Mouse (Mus musculus): ENCODE measurements around the gene Tmem59.

Tmem59 gene

DNA sequence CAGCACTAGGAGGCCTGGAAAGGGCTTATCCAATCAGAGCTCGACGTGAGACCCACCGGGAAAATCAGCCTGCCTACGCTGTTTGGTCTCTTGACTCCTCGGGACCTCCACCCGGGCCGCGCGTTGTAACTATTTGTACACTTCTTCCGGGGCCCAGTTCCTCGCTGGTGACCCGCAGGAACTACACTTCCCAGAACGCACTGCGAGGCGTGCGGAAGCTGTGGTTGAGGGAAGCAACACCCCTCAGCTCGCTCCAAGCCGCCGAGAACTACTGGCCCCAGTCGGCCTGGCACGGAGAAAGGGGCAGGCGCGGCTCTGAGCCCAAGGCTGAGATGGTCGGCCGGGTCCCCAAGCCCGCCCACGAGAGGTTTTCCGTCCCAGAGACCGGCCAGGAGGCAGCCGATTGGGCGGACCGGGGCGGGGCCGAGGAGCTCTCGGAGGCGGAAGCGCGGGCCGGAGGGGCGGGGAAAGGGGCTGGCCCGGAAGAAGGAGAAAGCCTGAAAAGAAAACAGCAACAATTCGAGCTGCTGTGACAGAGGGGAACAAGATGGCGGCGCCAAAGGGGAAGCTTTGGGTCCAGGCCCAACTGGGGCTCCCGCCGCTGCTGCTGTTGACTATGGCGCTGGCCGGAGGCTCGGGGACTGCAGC lies at the start of gene Tmem59:
TSS of gene Tmem59 (plus strand) at position 218 of the 648 bp plus-strand sequence.
- peak; percentile 93 to 97 for DNase-seq

DNA sequence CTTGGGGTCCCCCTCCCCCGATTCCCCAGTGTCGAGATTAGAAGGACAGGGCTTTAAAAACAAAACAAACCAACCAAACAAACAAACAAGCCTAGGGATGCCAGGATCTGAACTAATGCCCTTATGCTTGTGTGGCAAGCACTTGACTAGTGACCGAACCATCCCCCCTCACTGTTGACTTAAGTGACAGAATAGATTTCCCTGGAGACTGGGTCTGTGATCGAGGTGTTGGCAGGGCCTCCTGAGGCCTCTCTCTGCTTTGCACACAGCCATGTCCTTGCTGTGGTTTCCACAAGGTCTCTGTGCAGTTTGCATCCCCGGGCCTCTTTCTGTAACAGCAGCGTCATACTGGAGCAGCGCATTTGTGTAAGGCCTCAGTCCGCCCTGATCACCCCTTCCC lies 48.8 kb upstream of the Tmem59 start:
- DNase-seq, result no peak

DNA sequence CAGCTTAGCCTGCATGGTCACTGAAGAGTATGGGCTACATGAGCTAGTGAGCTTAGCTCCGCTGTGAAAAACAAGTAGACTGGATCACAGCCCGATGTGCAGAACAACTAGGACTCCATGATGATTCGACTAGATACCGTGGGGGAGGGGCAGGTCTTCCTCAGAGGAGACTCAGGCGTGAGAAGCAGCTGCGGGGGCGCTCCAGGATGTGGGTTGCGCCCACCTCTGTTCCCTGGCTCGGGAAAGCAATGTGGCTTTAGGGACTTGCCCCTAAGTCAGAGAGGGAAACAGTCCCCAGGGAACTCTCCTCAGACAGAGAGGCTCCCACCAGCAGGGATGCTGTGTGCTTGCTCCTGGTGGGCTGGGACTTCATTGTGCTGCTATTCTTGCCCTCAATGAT lies 47.7 kb upstream of the Tmem59 start:
- DNase-seq, result no peak

DNA sequence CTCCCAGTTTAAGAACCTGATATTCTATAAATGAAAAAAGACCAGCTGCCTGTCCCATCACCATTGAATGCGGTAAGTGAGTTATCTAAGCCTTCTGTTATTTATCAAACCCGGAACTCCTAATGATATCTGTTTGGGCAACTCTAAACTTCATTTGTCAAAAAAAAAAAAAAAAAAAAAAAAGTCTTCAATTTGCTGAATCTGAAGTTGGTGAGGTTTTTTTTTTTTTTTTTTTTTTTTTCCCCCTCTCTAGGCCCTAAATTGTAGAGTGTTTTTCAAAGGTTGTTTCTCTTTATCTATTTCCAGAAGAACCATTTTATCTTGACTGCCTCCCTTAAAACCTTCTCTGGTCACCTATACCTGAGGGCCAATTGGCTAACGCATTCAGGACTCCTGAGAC lies 43.3 kb upstream of the Tmem59 start:
- DNase-seq, result no peak

DNA sequence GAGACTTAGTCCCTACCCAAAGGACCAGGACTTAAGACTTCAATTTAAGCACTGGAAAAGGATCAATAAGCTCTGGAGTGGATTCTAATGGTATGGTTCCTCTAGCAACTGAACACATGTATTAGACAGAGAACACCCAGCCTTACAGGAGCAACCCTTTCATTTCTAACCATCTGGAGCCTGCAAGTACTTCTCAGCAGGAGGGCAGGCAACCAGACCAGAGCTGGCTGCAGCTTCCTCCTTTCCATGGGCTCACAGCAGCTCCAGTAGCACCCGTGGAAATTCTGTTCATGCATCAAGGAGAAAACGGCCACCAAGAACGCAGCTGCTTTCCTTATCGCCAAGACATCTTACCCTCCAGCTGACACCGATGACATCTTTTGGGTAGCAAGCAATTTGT lies 42.5 kb upstream of the Tmem59 start:
- DNase-seq, result peak; percentile 11 to 15

DNA sequence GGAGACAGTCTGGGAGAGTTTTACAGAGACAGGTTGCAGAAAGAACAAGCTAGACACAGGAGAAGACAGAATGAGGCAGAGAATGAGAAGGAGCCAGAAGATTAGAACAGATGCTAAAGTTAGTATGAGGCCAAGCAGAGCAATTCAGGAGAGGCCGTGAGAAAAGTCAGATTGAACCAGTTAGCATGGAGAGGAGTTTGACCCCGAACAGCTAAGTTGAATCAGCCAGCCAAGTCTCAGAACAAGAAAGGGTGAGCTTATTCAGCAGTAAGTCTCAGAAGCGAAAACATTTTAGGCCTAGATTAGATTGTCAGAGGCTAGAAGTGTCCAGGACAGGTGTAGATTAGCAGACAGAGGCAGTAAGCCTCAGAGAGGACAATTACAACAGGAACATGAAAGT lies 41.7 kb upstream of the Tmem59 start:
- DNase-seq, result no peak

DNA sequence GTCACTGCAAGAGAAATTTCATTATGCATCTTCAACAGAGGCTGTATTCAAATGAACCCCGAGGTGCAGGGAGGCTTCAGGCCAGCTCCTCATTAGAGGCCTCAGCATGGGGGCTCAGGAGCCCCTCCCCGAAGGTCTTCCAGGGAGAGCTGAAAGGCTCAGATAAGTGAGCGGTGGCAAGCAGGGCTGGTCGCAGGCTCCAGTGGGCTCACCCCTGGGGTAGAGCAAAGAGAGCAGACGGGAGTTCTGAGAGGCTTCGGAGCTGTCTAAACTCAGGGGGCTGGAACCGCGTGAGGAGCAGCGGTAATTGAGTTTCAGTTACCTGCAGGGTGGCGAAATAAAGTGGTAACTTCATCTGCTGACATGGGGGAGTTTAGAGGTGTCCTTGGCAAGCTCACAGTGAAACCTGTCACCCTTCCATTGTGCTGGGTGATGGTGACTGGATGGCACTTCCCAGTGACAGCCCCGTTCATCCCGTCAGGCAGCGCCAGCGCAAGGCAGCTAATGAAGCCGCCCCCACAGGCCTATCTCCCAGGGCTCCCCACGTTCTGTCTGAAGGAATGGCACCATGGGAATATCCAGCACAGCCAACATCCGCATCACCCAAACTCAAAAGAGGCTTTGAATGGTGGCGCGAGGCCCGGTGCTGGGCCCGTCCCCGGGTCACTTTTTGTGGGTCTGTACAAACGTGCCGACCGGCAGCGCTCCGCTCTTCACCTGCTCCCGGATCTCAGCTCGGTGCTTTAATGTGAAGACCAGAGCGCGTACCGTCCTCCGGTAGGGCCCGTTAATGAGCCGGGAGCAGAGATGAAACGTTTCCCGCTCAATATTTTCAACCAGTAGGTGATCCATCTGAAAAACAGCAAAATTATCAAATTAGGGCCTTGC lies 39.0 kb upstream of the Tmem59 start:
- DNase-seq, result no peak

DNA sequence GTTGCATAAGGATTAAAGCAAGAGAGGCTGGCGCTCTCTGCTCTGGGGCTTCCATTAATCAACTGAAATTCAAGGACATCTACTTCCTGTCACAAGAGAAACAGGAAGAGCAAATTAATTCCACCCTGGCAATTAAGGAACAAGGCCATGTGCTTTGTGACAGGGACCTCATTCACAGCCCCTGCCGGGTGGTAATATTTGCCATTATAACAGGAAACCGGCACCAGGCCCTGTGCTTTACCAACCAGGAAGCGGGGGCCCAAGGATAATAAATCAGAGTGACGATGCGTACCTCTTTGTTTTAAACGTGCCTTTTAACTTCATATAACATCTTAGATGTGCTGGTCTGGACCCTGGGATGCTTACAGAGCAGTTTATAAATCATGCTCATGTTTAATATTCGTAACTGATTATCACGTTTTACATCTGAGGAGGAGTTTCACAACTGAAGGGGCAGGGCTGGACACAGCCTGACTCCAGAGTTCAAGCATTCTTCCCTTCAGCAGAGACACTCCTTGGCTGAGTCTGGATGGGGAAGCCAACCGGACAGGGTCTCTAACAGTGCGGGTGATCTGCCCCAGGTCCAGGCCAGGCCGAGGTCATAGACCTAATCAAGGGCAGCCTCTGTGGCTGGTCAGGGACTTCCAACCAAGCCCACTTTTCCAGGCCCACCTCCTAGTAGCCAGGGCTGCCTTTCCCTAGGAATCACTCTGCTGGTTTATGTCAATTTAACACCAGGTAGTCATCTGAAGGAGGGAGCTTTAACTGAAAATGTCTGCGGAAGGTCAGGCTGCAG lies 38.2 kb upstream of the Tmem59 start:
- DNase-seq, result no peak

DNA sequence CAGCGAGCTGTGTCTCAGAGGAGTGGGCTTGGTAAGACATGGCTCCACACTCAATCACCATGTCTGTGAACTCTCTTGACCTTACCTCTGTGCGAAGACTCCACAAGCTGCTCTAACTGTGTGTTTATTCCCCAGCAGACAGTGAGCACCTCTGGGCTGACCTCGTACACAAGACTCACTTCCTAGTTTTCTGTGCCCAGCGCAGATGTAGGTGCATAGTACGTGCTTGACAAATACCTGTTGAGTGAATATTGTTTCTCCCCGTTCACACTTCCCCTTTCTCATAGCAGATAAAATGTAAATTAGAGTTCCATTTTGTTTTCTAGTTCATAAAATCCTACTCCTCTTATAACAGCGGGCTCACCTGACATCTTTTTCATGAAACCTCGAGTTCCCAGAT lies 34.7 kb upstream of the Tmem59 start:
- DNase-seq, result no peak

DNA sequence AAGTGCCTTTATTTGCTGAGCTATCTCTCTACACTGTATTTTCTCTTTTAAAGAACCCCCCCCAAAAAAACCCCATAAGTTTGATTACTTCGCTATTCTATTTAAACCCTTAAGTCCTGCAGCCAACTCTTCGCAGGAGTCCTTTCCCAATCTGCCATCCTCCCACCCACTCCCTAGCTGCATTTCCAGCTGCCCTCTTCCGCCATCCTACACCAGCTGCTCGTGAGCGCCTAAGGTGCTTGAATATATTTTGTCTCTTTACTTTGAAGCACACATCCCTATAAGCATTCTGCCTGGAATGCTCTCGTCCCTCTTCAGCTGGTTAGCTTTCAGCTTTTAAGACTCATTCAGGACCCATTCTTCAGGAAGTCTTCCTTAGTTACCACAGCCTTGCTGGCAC lies 27.2 kb upstream of the Tmem59 start:
- no peak for DNase-seq

DNA sequence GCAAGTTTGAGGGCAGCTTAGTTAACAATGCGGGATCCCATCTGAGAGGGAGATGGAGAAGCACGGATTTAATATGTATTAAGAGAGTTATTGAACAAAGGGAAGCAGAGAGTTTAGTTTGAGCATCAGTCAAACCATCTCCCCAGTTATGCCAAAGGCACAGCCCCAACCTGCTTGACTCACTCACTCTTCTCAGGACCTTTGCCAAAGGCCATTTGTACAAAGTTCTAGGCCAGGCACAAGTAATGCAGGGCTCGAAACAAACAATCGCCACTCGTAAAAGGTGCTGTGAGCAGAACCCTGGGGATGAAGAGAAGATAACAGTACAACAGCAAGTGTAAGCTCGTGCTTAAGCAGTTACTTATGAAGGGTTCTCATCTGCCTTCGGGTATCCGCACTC lies 25.6 kb upstream of the Tmem59 start:
- no peak for DNase-seq

DNA sequence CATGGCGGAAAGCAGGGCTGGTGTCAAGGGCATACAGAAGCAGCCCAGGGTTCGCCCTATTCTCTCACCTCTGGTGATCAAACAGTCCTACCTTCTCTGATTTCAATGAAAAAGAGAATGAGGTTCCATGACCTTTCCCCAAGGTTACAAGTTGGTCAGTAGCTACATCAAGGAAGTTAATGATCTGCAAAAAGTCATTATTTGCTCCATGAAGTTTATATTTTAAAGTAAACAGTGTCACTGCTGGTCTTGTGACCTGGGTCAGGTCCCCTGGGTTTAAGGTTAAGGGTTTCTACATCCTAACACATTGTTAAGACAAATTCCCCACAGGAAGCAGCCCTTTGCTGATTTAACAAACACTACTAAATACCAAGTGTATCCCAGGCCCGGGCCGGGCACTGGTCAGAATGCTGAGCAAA lies 21.2 kb upstream of the Tmem59 start:
- no peak for DNase-seq

DNA sequence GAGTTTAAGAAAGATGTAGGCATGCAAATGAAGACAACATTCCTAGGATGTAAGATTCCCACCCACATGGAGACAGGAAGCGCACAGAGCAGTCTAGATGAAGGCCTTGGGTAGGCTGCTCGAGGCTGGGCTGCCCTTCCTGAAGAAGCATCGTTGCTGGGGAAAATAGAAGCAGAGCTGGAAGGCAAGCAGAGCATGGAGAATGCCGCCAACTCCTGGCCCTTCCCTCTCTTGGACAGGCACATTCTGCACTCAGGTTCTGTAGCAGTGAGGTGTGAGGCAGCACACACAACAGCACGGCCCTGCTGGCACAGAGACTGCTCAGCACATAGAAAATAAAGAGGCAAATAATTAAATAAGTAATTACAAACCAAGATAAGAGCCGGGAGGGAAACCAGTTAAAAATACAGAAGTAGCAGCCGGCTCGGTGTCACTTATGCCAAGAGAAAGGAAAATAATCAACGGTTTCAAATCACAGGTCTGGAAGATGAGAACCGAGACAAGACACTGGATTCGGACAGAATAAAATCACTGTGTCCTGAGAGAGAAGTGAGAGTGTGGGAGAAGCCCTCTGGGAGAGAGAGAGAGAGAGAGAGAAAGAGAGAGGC lies 18.9 kb upstream of the Tmem59 start:
- DNase-seq, result no peak

DNA sequence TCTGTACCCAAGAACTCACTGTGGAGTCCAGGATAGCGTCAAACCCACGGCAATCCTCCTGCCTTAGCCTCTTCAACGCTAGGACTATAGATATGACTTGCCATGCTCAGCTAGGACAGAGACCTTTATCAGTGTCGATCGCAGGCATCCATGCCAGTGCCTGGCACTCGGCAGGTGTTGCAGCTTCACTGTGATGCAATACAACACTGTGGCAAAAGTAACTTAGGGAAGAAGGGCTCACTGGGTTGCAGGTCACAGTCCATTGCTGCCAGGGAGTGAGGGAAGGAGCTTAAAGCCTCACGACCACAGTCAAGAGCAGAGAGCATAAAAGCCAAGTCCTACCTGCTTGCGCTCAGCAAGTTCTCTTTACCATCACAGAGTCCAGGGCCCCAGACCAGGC lies 18.0 kb upstream of the Tmem59 start:
- no peak for DNase-seq

DNA sequence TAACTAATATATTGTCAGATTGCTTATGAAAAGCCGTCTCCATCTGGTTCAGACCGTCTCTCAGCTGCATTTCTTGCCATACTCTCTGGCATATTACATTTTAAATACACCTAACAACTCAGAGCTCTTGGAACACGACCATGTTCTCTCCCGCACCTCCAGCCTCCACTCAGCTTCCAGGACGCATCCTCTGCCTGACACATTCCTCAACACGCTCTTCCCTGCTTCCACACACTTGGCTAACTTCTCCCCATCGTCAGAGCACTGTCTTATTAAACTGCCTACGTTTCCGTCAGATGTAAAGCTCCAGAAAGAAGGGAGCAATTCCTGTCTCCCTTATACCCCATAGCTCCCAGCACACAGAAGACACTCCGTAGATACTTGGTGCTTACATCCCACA lies 14.9 kb upstream of the Tmem59 start:
- DNase-seq, result no peak

DNA sequence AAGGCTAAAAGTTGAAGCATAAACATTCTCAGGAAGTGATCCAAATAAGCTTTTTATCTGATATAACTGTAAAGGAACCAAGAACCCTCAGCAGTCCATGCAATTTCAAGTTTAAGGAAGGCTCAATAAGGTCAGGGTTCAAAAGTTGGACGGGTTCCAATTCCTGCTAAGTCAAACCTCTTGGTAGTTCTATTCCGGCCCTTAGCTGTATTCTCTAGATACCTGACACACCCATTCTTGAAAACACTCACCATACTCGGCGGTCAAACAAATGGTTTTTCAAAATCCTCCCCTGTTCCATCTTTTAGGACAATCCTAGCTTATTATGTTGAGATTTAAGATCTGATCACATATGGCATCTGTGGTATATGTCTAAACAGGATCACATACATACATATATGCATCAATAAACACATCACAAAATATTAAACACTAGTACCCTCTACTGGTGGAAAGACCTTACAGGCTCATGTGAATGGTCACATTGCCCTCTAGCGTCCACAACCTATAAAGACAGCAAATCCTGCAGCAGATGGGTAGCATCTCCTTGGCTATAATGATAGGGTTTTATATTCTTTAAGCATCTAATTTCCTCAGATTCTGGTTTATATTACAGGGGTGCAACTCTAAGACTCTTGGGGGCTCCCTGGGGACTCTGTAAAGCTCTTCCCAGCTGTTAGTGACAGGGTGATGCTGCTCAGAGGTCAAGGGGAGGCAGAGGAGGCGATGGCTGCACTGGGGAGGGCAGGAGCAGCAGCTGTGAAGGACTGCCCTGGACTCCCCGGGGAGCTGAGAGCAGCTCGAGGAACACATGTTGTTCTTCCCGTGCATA lies 14.2 kb upstream of the Tmem59 start:
- DNase-seq, result peak; percentile 74 to 83

DNA sequence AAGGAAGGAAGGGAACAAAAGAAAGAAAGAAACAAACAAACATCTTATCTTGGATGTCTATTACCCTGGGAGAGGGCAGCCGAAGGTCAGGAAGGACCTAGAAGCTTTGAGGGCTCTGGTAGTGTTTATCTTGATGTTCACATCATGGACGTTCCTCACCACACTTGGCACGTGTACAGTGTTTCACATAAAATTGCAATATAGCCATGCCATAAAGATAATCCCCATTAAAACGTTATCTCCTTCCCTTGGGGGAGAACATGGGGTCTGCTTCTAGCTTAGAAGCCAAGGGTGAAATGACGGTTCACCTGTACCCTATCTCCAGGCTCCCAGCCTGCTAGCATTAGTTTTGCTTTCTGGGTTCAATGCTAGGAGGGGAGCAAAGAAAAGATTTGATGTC lies 11.5 kb upstream of the Tmem59 start:
- no peak for DNase-seq

DNA sequence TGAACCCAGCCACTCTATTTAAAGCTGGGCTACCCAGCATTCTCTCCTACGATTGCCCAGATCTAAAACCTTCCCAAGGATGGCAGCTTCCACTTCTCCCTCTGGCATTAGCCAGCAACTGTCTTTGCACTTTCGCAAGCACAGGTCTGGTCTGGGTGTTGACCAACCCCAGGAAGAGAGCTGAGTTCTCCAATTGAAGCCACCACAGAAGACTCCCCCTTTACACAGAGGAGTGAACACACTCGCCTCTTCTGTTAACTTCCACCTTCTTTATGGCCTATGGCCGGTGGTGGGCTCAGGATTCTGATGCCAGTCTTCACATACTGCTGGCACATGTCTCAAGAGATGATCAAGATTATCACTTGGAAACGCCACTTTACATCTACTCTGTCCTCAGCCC lies 10.4 kb upstream of the Tmem59 start:
- DNase-seq, result no peak

DNA sequence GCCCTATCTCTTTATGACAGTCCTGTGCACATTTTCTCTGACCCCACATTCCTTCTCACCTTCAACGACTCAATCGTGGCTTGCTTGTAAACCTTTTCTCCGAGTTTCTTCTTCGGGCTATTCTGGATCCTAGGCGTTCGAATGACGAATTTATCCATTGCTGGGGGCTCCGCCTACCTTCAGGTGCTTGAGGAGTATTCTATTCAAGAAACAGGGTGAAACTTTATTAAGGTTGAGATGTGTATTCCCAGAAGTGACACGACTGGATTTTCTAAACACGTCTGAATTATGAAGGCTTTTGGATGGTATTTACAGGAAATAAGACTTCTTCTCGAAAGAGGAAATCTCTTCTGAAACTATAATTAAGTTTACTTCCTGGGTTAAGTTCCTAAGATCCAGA lies 693 bp upstream of the Tmem59 start:
- DNase-seq, result no peak

DNA sequence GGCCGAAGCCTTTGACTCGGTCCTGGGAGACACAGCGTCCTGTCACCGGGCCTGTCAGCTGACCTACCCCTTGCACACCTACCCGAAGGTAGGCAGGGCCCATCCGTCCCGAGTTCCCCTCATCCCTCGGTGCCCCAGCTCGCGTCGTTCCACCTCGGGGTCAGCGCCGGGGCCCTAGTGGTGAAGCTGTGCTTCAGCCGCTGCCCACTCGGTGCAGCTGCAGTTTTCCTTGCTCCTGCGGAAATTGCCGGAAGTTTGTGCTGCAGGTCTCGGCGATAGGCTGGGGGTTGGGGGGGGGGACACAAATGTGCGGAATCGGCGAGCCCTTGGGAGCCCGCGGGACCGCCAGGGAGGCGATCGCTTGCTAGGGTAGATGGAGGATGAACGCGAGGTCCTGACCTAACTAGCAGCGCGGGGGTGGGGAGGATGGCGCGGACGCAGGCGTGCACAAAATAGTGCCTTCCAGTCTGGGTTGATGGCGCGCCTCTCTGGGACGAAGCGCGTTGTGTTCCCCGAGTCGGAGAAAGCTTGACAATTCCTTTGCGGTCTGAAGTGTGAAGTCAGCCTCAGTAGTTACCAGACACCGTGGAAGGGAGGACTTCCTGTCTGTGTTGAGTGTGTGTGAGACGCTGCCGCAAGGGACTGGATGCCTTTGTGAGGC lies 761 bp downstream of the Tmem59 start, which contains the start of gene Tceanc2:
TSS of gene Tceanc2 (minus strand) at position 287 of the 661 bp plus-strand sequence.
- DNase-seq, result peak; percentile 53 to 56

DNA sequence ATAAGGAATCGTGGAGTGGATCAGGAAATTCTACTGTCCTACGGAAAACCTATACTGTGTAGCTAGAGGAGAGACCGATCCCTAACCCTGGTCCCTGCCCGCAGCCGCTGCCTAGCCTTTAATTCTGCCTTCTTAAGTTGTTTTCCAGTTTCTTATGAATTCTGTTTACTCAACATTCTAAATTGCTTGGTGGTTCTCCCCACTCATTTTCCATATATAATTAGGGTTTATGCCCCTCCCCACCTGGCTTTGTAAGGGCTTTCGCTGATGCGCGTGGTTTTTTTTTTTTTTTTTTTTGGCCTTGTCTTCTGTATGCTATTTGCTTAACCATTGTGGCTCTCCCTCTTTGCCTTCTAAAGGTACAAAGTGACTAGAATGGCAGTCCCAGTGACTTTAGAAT lies 1.4 kb downstream of the Tmem59 start:
- DNase-seq, result no peak

DNA sequence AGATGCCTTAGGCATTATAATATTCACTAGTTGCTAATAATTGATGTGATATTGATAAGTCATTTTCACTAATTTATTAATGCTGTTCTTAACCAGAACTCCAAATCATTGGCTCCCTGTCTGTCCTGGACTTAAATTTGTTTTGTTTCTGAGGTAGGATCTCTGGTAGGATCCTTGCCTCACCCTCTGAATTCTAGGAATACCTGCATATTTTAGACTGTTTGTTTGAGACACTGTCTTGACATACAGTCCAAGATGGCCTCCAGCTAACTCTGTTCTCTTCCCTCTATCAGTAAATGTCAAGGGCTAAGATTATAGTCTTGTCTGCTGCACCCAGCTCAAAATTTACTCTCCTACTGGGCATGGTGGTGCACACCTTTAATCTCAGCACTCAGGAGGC lies 2.5 kb downstream of the Tmem59 start:
- no peak for DNase-seq
